Mouse (Mus musculus) ES-E14 (cell line): ENCODE measurements around the gene Nxn. TPM values are rescaled to one million over a fixed set of nuclear protein-coding genes. Genes with fewer than 3 reads are reported as not detected.

Experiments used
- DNase-seq: peaks from one replicate; pipeline ENCODE4 v3.0.0-alpha.2; 2013; ENCODE audit warnings: low read depth, low spot score
- H3K27ac ChIP-seq: 2 replicates; pipeline ENCODE4 v1.5.1; 2012; ENCODE audit warnings: low read depth, mild to moderate bottlenecking, low read length, moderate library complexity, mixed read lengths; ENCODE audit not compliant: poor library complexity, insufficient read depth, severe bottlenecking
- H3K36me3 ChIP-seq: 2 replicates; pipeline ENCODE4 v1.6.1; 2012; ENCODE audit warnings: mild to moderate bottlenecking, low read length, moderate library complexity, mixed read lengths; ENCODE audit not compliant: control insufficient read depth, poor library complexity, insufficient read depth, severe bottlenecking
- H3K4me1 ChIP-seq, 2 experiments: fragments of 150-350 bp in 1 of 2; sonication (generic) in 1 of 2; 2 replicates each; pipeline ENCODE4 v1.6.1; 2012; ENCODE audit warnings: low read length in 2 of 2, mild to moderate bottlenecking in 1 of 2, mixed read lengths in 1 of 2; ENCODE audit not compliant: control insufficient read depth in 2 of 2, insufficient read depth in 2 of 2, poor library complexity in 1 of 2
- H3K4me3 ChIP-seq, 2 experiments: fragments of 150-350 bp in 1 of 2; sonication (generic) in 1 of 2; 2 replicates each; pipeline ENCODE4 v1.5.1; 2012; ENCODE audit warnings: low read length in 2 of 2, low read depth in 1 of 2, mild to moderate bottlenecking in 1 of 2, mixed read lengths in 1 of 2; ENCODE audit not compliant: insufficient read depth in 1 of 2, poor library complexity in 1 of 2, severe bottlenecking in 1 of 2
- H3K9ac ChIP-seq: 2 replicates; pipeline ENCODE4 v1.6.1; 2012; ENCODE audit warnings: low read depth, mild to moderate bottlenecking, low read length, mixed read lengths; ENCODE audit not compliant: poor library complexity, insufficient read depth, severe bottlenecking
- H3K9me3 ChIP-seq: fragments of 150-350 bp; sonication (generic); 2 replicates; pipeline ENCODE4 v1.6.1; 2012; ENCODE audit warnings: low read depth, mild to moderate bottlenecking, low read length; ENCODE audit not compliant: control insufficient read depth, insufficient read depth
- CHD2 ChIP-seq: IDR thresholded peaks from 2 replicates; pipeline ENCODE4 v1.6.1; 2014; ENCODE audit warnings: mild to moderate bottlenecking, low read depth, low read length, inconsistent platforms
- HCFC1 ChIP-seq: IDR thresholded peaks from 2 replicates; pipeline ENCODE4 v1.6.1; 2012; ENCODE audit warnings: low read length, inconsistent platforms, borderline replicate concordance; ENCODE audit not compliant: insufficient read depth
- MAFK ChIP-seq: IDR thresholded peaks from 2 replicates; pipeline ENCODE4 v1.6.1; 2014; ENCODE audit warnings: mild to moderate bottlenecking, low read depth, low read length, inconsistent platforms; ENCODE audit not compliant: insufficient read depth
- ZC3H11A ChIP-seq: IDR thresholded peaks from 2 replicates; pipeline ENCODE4 v1.6.1; 2012; ENCODE audit warnings: low read depth, mild to moderate bottlenecking, inconsistent platforms, low read length, borderline replicate concordance
- ZNF384 ChIP-seq: IDR thresholded peaks from 2 replicates; pipeline ENCODE4 v1.6.1; 2012; ENCODE audit warnings: low read depth, low read length, inconsistent platforms
- in situ Hi-C, 2 experiments: fragments of 600-800 bp; cut with MboI; formaldehyde crosslinking; loops; one replicate each; pipeline ENCODE4 v1.15.1; 2025; ENCODE audit warnings: low sequenced_read_pairs in 2 of 2, inconsistent platforms in 1 of 2; ENCODE audit not compliant: unreplicated experiment in 2 of 2
- total RNA-seq: library from RNA; depleted of rRNA; stranded (reverse); fragments of 300-350 nt; gene quantifications from 2 replicates; pipeline ENCODE4 v1.2.3, GENCODE M21; 2012

The Nxn gene
- total RNA-seq, 1 experiment = 48.0 TPM

DNA sequence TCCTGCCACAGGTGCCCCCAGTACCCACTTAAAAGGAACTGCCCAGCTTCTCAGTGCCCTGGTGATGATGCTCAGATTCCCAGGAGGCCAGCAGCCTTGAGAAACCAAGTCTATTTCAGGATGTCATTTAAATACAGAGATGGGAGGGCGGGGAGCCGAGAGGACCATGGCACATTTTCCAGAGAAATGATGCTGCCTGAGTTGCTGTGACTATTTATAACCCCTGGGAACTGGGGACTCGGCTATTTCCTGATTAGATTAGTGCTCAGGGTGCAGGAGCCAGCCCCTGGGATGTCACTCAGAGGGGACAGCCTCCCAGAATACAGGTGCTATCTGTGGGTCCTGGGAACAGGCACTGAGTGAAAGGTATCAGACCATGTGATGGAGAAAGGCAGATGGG, 28.8 kb upstream of the Nxn start:
- Histone ChIP-seq H3K9me3 (no peaks in the 10 kb centered on the region), H3K9ac (no peak overlapping the region), H3K4me3 (no peak overlapping the region), H3K36me3 (peaks cover 17% of the 10 kb centered on the region; the same call in 1 of the 2 replicates), H3K4me1 (no peaks in the 10 kb centered on the region), H3K27ac (no peak overlapping the region)
- in situ Hi-C loops = no loop called here
- no peak for TF ChIP-seq MAFK
- TF ChIP-seq ZC3H11A = no peak
- TF ChIP-seq HCFC1 = no peak
- TF ChIP-seq ZNF384 = no peak
- TF ChIP-seq CHD2 = no peak
- no peak for DNase-seq

DNA sequence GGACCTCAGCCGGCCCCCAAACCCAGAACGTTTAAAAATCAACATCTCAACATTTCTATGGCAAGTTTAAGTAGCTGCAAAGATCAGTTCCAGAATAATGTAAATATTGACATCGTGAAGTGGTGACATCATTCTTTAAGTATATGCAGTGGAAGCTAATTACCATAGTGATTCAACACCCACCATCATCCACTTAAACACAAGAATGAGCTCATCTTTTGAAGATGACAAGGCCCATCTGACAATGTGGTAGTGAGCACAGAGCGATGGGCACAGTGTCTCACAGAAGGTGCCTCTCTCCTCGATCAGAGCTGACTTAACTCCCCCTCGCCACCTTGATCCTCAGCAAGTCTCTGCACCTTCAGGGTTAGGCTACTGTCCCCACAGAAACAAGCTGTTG, 26.8 kb upstream of the Nxn start:
- in situ Hi-C loops = no loop called here
- H3K4me1 ChIP-seq = no peaks in the 10 kb centered on the region
- no peak overlapping the region for H3K9ac ChIP-seq
- TF ChIP-seq MAFK (no peak), ZNF384 (no peak), CHD2 (no peak), ZC3H11A (no peak), HCFC1 (no peak)
- no peak overlapping the region for H3K27ac ChIP-seq
- no peak for DNase-seq
- no peaks in the 10 kb centered on the region for H3K9me3 ChIP-seq
- H3K4me3 ChIP-seq = no peak overlapping the region
- peaks cover 28% of the 10 kb centered on the region; the same call in 1 of the 2 replicates for H3K36me3 ChIP-seq

DNA sequence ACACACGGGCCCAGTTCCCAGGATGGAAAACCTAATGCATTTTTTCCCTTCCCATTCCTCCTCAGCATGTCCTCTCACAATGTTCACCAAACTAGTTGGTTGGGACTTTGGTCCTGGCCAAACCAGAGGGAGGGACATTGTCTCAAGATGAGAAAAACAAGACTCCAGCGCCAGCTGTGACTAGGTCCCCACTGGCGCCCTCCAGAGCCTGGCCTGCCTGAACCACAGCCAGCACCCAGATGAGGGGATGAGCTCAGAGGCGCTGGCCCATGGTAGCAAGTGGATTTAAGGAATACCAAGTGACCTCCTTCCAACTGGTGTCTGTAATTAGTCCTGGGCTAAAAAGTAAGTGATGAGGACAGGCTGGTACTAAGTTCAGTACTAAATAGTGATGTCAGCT, 22.0 kb upstream of the Nxn start:
- no peaks in the 10 kb centered on the region; a peak in 1 of 4 replicates for H3K4me1 ChIP-seq
- H3K36me3 ChIP-seq = peaks cover 57% of the 10 kb centered on the region
- H3K9ac ChIP-seq = no peak overlapping the region
- no peak for DNase-seq
- in situ Hi-C loops = no loop called here
- TF ChIP-seq MAFK (no peak), ZC3H11A (no peak), HCFC1 (no peak), ZNF384 (no peak), CHD2 (no peak)
- no peaks in the 10 kb centered on the region for H3K9me3 ChIP-seq
- no peak overlapping the region for H3K27ac ChIP-seq
- H3K4me3 ChIP-seq = no peak overlapping the region

DNA sequence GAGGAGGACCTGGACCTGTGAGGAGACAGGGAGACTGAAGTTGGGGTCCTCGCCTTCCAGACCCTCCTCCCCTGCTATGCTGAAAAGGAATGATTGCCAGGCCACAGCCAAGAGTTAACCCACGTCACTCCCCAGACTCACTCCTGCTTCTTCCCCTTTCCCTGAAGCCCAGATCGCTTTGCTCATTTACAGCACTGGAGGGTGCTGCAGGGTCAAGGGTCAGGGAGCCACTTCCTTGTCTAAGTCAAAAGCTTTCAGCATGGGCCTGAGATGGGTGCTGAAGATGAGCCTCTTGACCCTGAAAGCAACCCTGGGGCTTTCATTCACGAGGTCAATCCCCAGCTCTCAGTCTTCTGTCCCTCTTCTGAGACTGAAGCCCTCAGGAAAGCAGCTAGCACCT, 20.2 kb upstream of the Nxn start:
- Histone ChIP-seq H3K4me1 (no peaks in the 10 kb centered on the region; a peak in 1 of 4 replicates), H3K36me3 (peaks cover 60% of the 10 kb centered on the region)
- in situ Hi-C loops = no loop called here

GRCm38 (mm10) chr11:76418423-76418822, 19.5 kb upstream of the Nxn start:
- no peak overlapping the region for H3K27ac ChIP-seq
- no peak overlapping the region for H3K4me3 ChIP-seq
- H3K9ac ChIP-seq = no peak overlapping the region
- no peak for DNase-seq
- in situ Hi-C loops = no loop called here
- peaks cover 60% of the 10 kb centered on the region for H3K36me3 ChIP-seq
- no peaks in the 10 kb centered on the region for H3K9me3 ChIP-seq
- TF ChIP-seq ZNF384 = no peak
- TF ChIP-seq HCFC1 = no peak
- no peak for TF ChIP-seq MAFK
- no peak for TF ChIP-seq ZC3H11A
- TF ChIP-seq CHD2 = no peak
- H3K4me1 ChIP-seq = no peaks in the 10 kb centered on the region; a peak in 1 of 4 replicates

More for the DNA sequence above, 20.2 kb upstream of the Nxn start:
- no peak for DNase-seq
- no peak for TF ChIP-seq HCFC1
- TF ChIP-seq MAFK = no peak
- no peak for TF ChIP-seq ZC3H11A
- TF ChIP-seq CHD2 = no peak
- no peak for TF ChIP-seq ZNF384
- Histone ChIP-seq H3K9me3 (no peaks in the 10 kb centered on the region), H3K4me3 (no peak overlapping the region), H3K9ac (no peak overlapping the region), H3K27ac (no peak overlapping the region)
